Mouse (Mus musculus): Measurements from ENCODE around the gene Gm45717. TPM values are rescaled to one million over a fixed set of nuclear protein-coding genes. Genes with fewer than 3 reads are reported as not detected.
"Not testable (repeated sequence)": the region's sequence is repeated elsewhere in the genome, so short reads cannot be mapped to it uniquely, and the experiment has no call there.

Gene Gm45717
- not detected for total RNA-seq (2021)

DNA sequence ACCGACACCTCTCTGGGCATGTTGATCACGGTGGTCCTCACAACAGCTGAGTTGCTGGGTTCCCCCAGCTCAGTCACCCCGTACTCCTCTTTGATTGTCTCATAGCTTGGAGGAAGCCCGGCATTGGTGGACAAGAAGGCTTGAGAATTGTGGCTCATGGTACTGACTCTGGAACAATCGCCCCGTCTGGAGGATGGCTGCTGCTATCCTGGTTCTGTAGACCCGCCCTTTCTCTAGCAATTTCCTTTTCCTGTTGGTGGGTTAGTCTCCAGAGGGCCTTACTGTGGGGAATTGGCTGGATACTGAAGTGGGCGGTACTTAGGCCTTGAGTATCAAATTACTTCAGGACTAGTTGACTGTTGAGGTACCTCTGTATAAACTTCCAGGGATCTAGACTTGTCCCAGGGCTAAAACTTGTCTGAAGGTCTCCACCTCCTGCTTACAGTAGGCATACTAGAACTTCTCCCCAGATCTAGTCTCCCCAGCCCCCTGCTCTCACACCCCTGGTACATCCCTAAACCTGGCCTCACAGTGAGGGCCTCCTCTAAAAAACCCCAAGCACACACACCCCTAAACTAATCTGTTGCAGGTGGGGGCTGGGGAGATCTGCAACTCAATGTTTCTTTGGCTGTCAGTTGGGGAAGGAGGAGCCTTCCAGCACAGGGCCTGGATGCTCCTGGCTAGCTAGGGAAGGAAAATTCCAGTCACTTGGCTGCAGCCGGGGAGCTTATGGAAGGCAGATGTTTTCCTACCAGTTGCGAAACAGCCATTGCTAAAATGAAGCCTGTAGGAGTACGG lies at the start of gene Gm45717, which contains the start of gene Ifitm2:
TSS of gene Gm45717 (minus strand) at position 180 of the 798 bp plus-strand sequence.
TSS of gene Ifitm2 (minus strand) at position 230 of the 798 bp plus-strand sequence.
- peak; percentile 43 for DNase-seq
- intact Hi-C loops (cut with DNase I) = no loop called here

DNA sequence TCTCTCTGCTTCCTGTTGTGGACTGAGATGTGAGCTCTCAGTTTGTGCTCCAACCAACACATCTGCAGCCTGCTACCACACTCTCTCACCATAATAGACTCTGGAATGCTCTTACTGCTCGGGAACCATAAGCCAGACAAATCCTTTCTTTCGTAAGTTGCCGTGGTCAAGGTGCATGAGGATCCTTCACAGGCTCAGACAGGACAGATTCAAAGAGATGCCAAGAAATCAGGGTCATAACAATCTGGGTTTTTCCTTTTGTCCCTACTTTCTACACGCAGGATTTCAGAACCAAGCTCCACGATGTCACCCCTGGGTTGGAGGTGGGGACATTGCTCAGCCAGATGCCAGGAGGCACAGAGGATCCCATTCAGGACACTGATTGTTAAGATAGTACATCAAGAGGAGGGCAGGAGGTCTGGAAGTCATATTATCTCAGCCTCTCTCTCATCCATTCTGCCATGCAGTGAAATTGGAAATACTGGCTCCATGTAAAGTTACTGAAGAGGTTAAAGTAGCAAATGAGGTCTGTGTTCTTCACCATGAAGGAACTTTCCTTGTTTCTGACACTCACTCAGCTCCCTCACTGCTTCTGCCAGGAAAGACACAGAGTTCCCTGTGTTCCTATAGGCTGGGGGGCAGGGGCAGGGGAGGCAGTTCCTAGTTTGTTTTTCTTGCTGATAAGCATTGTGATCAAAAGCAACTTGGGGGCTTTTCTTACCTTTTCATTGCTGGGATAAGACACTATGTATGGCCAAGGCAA lies 47.7 kb upstream of the Gm45717 start:
- intact Hi-C loops (cut with DNase I) = no loop called here
- no peak for DNase-seq

DNA sequence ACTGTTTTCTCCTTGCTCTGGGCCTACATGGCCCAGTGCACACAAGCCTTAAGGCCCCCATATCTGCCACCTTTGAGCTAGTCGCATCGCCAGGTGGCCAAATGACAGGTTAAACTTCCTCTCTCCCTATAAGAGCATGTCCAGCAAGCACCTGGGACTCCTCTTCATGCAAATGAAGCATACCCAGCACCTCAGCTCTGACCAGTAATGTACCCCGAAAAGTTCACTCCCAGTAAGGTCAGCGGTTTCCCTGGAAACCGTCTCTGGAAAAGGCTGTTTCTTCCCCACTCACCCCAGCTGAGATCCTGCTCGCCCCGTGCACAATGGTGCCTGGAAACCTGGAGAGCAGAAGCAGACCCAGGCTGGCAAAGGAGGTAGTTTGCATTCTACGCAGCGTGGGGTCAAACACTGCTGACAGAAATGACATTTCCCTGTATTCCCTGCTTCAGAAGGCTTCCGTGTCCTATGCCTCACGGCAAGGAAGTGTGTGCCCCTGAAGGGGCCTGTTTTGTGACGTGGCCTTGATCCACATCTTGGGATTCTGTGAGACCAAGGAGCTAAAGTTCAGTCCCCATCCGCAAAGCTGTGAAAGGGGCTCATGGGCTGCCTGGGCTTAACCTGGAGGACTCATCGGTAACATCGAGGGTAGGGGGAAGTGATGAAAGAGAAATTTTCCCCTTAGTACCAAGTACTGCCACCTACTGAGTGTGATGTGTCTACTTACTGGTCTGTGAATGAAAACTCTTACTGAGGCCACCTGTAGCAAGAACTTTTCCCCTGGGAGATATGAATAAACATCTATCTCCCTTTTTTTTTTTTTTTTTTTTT lies 45.4 kb upstream of the Gm45717 start:
- intact Hi-C loops (cut with DNase I) = no loop called here
- no peak for DNase-seq

DNA sequence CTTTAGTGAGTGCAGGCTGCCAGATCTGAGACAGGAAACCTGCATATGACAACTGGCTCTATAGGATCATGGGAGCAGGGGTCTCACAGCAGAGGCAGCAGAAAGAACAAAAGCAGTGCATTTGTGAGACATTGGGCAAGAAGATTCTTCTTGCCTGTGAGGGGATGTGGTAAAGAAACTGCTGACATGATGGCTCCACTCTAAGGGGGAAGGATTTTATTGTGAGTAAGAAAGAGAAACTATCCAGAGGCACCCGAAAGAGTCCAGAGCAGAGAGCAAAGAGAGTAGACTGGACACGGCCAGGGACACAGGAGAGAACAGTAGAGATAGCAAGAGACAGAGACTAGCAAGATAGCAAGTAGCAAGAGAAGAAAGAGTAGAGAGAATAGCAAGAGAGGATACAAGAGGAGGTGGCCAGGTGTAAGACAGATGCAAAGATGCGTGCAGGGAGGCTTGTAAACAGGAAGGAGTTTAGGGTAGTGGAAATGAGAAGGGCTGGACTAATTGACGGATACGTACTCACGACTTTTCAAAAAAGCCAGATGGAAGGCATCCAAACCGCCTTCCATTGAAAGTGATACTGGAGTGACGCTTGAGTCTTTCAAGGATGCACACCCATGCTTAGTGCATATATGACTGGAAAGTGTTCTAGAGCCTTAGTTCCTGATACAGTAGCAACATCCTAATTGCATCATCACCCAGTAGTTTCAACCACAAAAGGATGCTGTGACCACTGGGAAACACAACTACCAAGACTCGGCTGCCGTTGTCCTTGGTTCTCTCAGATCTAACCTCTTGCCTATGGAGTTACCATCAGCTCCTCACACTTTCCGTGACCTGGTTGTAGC lies 43.3 kb upstream of the Gm45717 start:
- intact Hi-C loops (cut with DNase I) = no loop called here
- DNase-seq = no peak

DNA sequence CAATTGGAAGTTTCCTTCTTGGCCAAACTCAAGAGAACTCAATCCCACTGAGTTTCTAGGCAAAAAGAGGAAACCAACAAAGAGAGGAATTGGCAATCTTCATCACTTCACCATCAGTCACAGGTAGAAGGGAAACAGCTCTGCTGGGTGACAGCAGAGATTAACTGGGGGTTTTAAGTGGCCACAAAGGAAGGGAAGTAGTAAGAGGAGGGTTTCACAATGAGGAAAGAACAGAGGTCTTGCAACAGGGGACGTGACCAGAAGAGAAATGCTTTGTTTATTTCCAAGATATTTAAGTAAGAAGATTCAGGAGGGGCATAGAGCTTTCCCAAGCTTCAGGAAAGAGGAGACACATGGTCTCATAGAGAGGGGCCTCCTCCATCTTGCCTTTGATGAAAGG lies 42.1 kb upstream of the Gm45717 start:
- intact Hi-C loops (cut with DNase I) = no loop called here
- no peak for DNase-seq

DNA sequence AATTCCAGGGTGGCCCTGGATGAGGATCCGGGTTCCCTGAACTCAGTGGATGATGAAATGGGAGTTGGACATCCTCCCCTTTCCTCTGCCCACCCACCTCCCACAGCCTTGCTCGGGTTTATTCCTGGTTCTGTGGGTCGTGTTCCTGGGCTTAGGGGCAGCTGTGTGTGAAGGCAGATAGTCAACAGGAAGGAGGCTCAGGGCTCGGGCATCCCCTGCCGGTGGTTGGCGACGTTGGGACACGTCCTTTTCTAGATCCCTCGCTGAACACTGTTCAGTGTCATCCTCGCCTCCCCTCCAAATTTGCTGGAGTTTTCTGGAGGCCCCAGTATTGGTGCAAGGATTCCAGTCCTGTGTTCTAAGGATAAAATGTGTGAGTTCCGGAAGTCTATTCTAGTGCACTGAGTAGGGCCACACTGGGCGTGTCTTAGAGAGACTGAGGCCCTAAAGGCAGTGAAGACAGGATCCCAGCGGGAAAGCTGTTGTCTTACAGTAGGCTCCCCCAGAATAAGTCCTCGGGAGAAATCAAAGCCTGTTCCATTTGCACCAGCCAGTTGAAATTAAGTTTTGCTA lies 35.5 kb upstream of the Gm45717 start:
- intact Hi-C loops (cut with DNase I) = no loop called here
- DNase-seq = no peak

DNA sequence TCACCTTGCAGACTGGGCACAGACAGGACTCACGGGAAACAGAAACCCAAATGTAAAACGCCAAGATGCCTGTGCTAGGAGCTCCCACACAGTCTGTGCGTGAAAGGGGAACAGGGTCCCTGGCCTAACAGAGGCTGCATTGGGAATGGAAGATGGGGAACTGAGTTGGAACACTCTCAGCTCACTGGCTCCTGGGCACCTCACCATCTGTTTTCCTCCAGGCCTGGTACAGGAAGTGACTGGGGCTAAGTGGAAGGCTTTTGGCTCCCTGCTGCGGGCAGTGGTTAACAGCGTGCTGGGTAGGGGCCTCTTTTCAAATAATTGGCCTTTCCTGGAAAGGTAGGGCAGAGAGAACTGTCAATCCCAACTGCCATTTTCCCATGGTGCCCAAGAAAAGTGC lies 34.9 kb upstream of the Gm45717 start:
- intact Hi-C loops (cut with DNase I) = no loop called here
- DNase-seq = no peak

DNA sequence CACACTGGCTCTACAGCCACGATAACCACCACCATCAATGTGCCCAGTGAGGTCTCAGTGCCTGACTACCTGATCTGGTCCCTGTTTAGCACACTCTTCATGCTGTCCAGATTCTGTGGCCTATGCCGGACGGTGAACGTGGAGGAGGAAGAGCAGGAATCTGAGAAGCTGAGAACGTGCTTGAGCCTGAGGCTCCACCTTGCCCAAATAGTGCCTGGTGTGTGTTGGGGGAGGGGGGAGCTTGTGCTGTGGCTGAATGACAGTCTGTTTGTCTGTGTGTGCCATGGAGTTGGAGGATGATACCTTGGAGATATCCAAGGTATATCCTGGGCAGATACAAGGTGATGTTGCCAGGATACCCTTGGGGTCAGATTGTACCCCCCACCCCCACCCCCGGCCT lies 34.4 kb upstream of the Gm45717 start:
- intact Hi-C loops (cut with DNase I) = no loop called here

DNA sequence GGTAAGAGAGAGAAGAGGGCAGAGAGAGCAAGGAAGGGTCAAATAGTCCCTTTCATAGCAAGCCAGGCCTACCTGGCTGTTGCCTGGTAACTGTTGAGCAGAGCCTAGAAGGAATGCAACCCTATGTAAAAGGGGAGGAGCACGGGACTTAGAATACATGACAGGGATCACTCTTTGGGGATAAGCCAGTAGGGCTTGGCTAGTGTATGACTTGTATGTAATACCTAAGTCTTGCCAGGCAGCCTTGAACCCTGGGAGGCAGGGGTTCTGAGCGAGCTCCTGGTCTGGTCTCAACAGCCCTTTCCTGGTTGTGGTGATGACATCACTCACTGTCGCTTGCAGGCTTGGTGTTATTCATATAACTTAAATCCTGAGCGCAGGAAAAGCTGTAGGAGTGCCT lies 33.3 kb upstream of the Gm45717 start:
- intact Hi-C loops (cut with DNase I) = no loop called here
- no peak for DNase-seq

More for the DNA sequence above, 34.4 kb upstream of the Gm45717 start:
- no peak for DNase-seq

DNA sequence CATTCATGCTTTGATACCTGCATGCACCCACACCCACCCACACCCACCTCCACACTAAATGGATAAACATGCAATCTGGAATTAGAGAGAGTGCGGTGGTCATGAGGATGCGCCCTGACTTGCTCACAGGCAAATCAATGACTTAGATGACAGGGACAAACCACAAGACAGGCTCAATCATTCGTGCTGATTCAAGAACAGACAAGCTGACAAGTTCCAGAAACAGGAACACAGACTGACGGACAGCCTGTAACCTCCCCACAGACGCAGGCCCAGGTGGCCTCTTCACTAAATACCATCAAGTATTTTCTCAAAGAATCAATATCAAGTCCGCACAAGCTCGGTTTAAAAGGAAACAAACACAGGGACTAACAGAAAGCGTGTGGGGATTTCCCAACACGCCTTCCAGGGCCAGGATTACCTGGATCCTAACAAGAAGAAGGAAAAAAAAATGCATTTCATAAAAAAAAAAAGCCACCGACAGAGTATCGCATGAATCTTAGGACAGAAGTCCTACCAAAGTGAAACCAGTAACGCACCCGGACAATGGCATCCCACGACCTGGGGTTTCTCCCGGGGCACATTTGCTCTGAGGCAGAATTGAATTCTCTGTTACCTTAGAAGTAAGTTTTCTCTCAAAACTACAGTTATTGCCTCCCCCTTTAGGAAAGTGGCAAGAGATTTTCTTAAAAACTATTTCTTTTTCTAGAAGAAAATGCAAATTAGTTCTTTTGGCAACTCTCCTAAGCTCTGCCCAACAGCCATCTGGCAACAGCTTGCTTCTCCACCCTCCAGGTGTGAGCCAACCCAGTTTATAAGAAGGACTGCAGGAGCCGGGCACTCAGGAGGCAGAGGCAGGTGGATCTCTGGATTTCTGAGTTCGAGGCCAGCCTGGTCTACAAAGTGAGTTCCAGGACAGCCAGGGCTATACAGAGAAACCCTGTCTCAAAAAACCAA lies 31.7 kb upstream of the Gm45717 start:
- no peak for DNase-seq
- intact Hi-C loops (cut with DNase I) = no loop called here

DNA sequence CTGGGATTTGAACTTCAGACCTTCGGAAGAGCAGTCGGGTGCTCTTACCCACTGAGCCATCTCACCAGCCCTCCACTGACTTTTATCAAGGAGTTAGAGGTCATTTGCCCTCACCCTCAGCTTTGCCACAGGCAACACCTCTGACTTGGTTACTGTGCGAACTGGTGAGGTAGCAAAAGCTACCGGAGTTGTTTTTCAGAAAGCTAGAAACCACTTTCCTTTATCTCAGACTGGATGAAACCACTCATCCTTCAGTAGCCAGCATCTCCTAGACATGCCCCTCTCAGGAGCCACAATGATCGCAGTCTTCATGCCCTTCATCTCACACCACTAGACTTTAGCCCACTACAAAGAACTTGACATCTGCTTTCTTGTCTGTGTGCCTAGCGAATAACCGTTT lies 27.2 kb upstream of the Gm45717 start:
- intact Hi-C loops (cut with DNase I) = no loop called here
- DNase-seq = no peak

DNA sequence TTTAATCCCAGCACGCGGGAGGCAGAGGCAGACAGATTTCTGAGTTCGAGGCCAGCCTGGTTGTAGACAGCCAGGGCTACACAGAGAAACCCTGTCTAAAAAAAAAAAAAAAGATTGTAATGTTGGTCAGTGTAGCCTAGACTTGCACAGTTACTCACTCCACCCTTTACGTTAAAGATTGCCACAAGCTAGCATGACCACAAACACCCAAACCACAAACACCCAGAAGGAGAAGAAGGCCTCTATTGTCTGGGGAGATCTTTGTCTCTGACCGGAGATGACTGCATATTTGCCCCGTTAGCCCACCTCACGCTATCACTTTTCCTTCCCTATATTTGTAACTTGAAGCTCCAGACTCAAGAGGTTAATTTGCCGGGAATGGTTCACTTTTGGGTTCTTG lies 26.0 kb upstream of the Gm45717 start:
- intact Hi-C loops (cut with DNase I) = no loop called here
- no peak for DNase-seq

DNA sequence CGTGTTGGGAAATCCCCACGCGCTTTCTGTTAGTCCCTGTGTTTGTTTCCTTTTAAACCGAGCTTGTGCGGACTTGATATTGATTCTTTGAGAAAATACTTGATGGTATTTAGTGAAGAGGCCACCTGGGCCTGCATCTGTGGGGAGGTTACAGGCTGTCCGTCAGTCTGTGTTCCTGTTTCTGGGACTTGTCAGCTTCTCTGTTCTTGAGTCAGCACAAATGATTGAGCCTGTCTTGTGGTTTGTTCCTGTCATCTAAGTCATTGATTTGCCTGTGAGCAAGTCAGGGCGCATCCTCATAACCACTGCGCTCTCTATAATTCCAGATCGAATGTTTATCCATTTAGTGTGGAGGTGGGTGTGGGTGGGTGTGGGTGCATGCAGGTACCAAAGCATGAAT lies 21.0 kb upstream of the Gm45717 start:
- not testable (repeated sequence) for DNase-seq

DNA sequence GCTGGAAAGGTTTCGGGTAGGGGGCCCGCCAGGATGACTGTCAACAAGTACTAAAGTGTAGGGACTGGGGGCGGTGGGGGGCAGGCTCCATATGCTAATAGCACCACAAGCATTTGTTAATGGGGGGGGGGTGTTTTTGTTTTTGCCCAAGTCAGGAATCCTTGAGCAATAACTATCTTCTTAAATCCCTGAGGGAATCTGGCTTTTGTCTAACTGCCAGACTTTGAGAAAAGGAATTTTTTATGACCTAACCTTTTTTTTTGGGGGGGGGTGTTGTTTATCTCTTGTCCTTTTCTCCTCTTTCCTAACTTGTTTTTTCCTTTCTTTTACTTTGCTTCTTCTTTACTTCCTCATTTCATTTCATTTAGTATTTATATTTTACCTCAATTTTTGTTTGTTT lies 19.7 kb upstream of the Gm45717 start:
- intact Hi-C loops (cut with DNase I) = no loop called here
- DNase-seq = no peak

More for the DNA sequence above, 21.0 kb upstream of the Gm45717 start:
- intact Hi-C loops (cut with DNase I) = not testable (repeated sequence)

DNA sequence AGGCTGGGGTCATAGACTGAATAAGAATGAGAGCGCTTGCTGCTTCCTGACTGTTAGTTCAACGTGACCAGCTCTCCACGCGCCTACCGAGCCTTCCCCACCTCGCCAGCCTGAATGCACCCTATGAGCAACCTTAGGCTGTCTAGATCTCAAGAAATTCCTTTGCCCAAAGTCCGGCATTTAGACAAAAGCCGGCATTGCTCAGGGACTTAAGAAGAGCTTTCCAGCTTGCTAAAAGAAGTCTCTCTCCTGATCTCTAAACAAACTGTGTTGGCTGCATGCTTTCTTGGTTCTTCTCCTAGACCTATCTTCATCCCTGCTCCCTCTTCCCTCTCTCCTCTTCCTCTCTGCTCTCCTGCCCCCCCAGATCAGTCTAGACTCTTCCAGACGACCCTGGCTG lies 19.2 kb upstream of the Gm45717 start:
- intact Hi-C loops (cut with DNase I) = no loop called here

DNA sequence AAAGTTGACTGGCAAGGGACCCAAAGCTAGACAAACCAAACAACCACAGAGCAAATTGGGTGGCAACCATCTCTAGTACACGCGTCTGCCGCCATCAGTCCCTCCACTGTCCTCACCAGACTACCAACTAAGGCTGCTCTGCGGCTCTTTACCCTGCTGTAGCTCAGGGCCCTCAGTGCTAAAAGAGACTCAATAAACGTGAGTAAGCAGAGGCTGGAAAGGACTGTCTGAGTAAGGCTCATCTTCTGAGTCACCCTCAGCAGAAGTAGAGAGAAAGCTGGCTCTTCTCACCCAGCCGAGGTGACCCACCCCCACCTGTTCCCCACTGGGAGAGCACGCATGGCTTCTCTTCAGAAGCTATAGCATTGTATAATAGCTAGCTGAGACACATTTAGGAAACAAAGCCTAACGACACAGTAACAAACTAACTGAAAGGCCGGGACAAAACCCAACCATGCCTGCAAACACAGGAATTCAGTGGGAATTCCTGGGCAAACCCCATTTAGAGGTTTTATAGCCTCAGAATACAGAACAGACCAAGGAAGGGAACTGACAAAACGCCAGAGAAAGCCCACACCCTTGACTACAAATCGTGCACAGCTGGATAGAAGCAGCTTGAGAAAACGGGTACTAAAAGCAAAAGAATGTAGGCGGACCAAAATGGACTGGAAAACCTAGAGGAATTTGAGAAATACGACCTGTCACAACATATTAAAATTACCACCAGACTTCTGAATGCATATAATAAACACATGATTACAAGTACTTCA lies 17.8 kb upstream of the Gm45717 start:
- no peak for DNase-seq
- intact Hi-C loops (cut with DNase I) = no loop called here

More for the DNA sequence above, 19.2 kb upstream of the Gm45717 start:
- no peak for DNase-seq

DNA sequence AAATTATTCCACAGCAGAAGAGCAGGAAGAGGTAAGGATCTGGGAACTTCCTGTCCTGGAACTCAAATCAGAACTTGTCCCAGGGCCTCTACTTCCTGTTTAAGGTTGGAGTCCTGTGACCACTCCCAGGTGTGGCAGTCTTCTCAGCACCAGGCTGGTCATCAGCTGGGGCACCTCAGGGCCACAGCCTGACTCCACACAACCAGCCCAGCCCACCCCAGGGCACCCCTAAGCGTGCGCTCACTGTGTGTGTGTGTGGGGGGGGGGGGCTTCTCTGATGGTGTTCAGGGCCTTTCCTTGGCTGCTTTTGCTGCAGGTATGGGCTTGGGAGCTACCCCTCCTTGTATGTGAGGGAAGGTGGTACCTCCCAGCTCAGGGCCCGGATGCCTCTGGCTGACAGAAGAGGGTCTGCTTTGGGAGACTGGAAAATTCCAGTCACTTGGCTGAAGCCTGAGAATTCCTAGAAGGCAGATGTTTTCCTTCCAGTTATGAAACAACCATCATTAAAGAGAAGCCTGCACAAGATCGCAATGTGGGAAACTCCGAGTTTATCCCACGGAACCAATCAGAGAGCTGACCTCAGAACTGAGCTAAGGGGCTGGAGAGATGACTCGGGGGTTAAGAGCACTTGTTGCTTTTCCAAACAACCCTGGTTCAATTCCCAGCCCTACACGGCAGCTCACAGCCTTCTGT lies 15.9 kb upstream of the Gm45717 start:
- DNase-seq = no peak
- intact Hi-C loops (cut with DNase I) = no loop called here

Data from left cerebral cortex, postnatal 4 days (tissue).